Mouse (Mus musculus) right cerebral cortex, postnatal 10 days (tissue): ENCODE results near the gene Slc43a1.
"Not testable (repeated sequence)": the region's sequence is repeated elsewhere in the genome, so short reads cannot be mapped to it uniquely, and the experiment has no call there.

Experiments
- DNase-seq, 2 experiments: peaks; one replicate each; pipeline ENCODE4 v3.0.0; 2021; ENCODE audit warnings: low spot score in 2 of 2

Slc43a1 gene

GRCm38 (mm10) chr2:84838593-84838949 lies at the start of gene Slc43a1:
Gene Slc43a1 (plus strand): TSS chr2:84838850.
- no peak for DNase-seq

- no peak for DNase-seq
Observed at GRCm38 (mm10) chr2:84790418-84790817, 48.2 kb upstream of the Slc43a1 start.

- no peak for DNase-seq
Observed at GRCm38 (mm10) chr2:84792516-84792915, 46.1 kb upstream of the Slc43a1 start.

GRCm38 (mm10) chr2:84793154-84793553 lies 45.5 kb upstream of the Slc43a1 start:
- DNase-seq = no peak

- no peak for DNase-seq
Observed at GRCm38 (mm10) chr2:84793871-84794270, 44.8 kb upstream of the Slc43a1 start.

GRCm38 (mm10) chr2:84797833-84798492 lies 40.7 kb upstream of the Slc43a1 start:
- peak; percentile 89 to 90 for DNase-seq

- peak; percentile 68 to 77 for DNase-seq
Observed at GRCm38 (mm10) chr2:84798493-84798921, 40.1 kb upstream of the Slc43a1 start, which contains the start of gene Ube2l6. Gene Ube2l6 (plus strand): TSS chr2:84798828.

GRCm38 (mm10) chr2:84799041-84799561 lies 39.5 kb upstream of the Slc43a1 start:
- peak; percentile 61 for DNase-seq

GRCm38 (mm10) chr2:84800304-84800703 lies 38.3 kb upstream of the Slc43a1 start:
- no peak for DNase-seq

GRCm38 (mm10) chr2:84801223-84801622 lies 37.4 kb upstream of the Slc43a1 start:
- not testable (repeated sequence) for DNase-seq

- DNase-seq = no peak
Observed at GRCm38 (mm10) chr2:84803963-84804362, 34.7 kb upstream of the Slc43a1 start.

- no peak for DNase-seq
Observed at GRCm38 (mm10) chr2:84806546-84806945, 32.1 kb upstream of the Slc43a1 start.

- DNase-seq = no peak
Observed at GRCm38 (mm10) chr2:84809330-84809729, 29.3 kb upstream of the Slc43a1 start.

GRCm38 (mm10) chr2:84810526-84810885 lies 28.1 kb upstream of the Slc43a1 start:
- DNase-seq = no peak

- peak; percentile 87 to 91 for DNase-seq
Observed at GRCm38 (mm10) chr2:84810886-84811577, 27.6 kb upstream of the Slc43a1 start.

GRCm38 (mm10) chr2:84811880-84812279 lies 26.8 kb upstream of the Slc43a1 start:
- no peak for DNase-seq

GRCm38 (mm10) chr2:84812676-84813075 lies 26.0 kb upstream of the Slc43a1 start:
- no peak for DNase-seq

- no peak for DNase-seq
Observed at GRCm38 (mm10) chr2:84819861-84820260, 18.8 kb upstream of the Slc43a1 start.

- DNase-seq = no peak
Observed at GRCm38 (mm10) chr2:84822552-84822951, 16.1 kb upstream of the Slc43a1 start, which contains the start of gene Smtnl1. Gene Smtnl1 (minus strand): TSS chr2:84822652.

- DNase-seq = peak in 1 of 2 experiments; percentile 39
Observed at GRCm38 (mm10) chr2:84823237-84823636, 15.4 kb upstream of the Slc43a1 start.

- peak; percentile 94 to 97 for DNase-seq
Observed at GRCm38 (mm10) chr2:84826488-84827282, 12.0 kb upstream of the Slc43a1 start, which contains the start of gene Timm10. Gene Timm10 (plus strand): TSS chr2:84826997.
